Mouse (Mus musculus) cerebellum, postnatal 10 days (tissue): Measurements from ENCODE around the gene Cux2.

Source experiments
- DNase-seq, 2 experiments: peaks; one replicate each; pipeline ENCODE4 v3.0.0; 2021; ENCODE audit warnings: mixed read lengths in 2 of 2

Cux2 gene

DNA sequence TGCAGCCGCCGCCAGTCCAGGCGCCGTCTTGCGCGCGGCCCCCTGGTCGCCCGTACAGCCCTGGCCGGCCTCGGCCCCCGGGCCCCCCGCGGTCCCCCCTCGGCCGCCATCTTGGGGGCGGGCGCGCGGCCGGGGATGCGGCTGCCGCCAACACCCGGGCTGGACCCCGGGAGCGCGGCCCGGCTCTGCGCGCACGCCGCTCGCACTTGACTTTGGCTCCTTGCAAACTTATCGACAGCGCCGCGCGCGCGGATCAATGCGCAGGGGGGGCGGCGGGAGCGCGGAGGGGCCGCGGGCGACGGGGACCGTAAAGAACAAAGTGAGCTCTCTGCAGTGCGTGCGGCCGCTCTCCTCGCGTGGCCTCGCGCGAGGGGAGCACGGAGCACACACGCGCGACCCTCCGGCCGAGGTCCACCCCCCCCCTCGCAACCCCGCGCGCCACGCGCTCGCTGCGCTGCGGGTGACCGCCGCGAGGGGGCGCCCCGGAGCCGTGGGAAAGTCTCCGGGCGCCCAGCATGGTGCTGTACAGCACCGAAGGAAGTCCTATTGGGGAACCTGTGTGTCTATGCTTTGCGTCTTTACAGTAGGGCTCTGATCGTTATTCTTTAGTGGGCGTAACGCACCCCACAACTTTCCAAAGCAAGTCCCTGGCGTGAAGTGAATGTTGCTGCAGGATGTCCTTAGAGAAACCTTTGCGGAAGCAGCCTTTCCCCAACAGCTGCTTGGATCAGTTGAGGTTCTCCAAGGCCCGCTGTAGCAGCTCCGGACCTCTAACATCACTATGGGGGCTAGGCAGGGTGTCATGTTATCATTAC is at the start of gene Cux2:
Cux2 (minus strand) TSS at position 86 of the 815 bp plus-strand sequence.
- DNase-seq, result peak; percentile 87 to 90

DNA sequence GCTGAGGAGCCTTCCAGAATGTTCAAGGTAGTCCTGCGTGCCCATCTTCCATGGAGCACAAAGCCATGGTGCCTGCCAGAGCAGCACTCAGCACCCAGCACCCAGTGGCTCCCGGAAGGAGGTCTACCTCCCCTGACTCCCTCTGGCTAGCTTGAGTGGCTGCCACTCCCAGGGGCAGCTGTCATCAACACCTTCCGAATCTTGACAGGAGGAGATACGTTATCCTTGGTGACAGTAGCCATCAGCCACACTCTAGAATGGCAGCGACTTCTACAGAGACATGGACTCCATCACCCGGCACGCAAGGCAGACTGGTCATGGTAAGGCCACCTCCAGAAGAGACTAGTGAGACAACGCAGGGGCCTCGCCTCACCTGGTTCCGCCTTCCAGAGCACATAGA is 44.5 kb upstream of the Cux2 start:
- no peak for DNase-seq

DNA sequence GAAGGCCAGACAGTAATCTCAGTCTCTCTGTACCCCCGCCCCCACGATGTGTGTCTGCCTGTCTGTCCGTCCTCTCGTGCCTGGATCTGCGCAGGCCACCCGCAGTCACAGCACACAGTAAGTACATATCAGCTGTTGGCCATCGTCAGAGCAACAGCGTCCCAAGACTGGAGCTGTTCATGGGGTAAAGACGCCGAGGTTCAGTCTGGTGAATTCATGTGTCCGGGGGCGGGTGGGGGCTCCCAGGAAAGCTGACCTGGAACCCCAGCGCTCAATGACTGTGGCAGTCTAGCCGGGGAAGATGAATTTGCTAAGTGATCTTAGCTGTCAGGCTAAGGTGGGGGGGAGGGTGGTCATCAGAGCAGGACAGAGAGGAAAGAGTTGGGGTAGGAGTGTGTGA is 43.8 kb upstream of the Cux2 start:
- DNase-seq, result no peak

DNA sequence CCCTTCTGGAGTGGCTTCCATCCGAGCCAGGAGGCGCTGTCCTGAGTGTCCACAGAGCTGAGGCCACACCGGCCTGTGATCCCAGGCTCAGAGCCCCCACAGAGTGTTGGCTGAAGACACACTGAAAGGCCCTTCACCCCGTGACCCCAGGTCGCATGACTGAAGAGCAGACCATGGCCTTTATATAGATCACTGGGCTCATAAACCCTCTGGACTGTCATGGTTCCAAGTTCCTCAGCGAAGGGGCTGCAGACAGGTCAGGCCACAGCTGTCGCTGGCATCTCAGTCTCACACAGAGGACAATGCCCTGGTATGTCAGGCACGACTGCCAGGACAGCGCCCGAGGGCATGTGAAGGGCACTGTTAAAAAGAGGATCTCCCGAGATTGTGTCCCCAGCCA is 42.9 kb upstream of the Cux2 start:
- no peak for DNase-seq

DNA sequence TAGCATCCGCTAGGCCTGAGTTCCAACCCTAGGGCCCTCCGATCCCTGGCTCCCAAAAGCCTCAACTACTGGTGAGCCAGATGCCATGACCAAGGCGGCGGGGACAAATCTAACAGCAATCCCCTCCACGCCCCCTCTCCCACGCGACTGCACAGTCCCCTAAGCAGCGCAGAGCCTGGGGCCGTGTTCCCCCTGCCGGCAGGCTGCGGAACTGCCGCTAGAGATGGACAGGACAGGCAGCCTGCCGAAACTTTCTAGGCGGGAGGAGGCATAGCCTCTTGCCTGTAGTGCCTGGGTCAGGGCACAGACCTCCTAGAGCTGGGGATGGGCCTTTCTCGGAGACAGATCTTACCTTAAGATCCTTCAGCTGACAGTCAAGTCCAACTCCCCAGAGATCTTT is 41.2 kb upstream of the Cux2 start:
- DNase-seq, result peak; percentile 82 to 83

DNA sequence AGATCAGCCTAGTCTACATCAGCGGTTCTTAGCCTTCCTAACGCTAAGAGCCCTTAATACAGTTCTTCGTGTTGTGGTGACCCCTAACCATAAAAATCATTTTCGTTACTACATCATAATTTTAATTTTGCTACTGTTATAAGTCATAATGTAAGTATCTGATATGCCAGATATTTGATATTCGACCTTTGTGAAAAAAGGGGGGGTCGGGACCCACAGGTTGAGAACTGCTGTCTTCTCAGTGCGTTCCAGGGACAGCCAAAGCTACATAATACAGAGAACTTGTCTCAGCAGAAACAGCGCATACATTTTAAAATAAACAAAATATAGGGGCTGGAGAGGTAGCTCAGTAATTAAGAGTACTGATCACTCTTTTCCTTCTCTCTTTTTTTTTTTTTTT is 39.8 kb upstream of the Cux2 start:
- DNase-seq, result no peak

DNA sequence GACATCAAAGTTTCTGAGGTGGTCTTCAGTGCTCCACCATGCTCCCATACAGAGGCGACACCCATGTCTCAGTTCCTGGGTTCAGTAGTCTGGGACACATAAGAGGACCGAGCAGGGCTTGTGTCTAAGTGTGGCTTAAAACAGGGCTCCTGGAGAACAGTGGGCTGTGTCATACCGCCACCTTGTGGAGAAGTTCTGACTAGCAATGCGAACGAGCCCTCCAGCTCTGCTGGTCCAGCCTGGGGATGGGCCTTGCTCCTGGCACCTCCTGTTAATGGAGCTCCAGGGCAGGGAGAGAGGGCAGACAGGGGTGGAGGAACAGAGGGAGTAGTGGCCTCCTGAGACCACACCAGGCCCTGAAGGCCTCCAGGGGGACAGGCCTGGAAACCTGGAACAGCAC is 39.0 kb upstream of the Cux2 start:
- DNase-seq, result peak; percentile 94 to 95

DNA sequence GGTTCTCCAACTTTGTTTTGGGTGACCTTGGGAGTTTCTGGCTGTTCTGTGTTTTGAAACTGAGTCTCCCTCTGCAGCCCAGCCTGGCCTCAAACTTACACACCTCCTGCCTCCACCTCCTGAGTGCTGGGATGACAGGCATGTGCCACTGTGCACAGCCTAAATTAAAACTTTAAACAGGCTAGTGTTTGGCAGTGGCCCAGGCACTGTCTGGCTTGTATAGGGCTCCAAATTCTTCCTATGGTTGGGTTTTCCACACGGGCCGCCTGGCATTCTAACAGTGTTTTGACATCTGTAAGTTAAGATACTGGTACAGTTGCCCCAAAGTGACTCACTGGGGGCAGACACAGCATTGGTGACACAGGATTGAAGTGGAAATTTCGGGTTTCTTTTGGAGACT is 36.2 kb upstream of the Cux2 start:
- no peak for DNase-seq

DNA sequence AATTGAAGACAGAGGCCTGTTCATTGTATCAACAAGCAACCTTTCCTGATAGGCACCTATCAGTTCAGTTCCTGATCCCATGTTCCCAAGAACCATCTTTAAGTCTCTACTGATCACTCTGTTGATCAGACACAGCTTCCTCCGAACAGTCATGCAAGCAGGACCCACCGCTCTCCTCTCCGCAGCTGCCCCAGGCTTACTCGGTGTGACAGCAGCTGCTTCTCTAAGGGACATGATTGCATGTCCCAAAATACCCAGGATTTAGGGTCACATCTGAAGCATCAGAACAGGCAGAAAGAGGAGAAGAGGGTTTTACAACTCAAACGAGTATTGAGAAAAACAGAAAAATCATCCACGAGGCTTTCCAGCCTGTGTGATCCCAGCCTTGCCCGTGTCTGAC is 35.4 kb upstream of the Cux2 start:
- DNase-seq, result no peak

DNA sequence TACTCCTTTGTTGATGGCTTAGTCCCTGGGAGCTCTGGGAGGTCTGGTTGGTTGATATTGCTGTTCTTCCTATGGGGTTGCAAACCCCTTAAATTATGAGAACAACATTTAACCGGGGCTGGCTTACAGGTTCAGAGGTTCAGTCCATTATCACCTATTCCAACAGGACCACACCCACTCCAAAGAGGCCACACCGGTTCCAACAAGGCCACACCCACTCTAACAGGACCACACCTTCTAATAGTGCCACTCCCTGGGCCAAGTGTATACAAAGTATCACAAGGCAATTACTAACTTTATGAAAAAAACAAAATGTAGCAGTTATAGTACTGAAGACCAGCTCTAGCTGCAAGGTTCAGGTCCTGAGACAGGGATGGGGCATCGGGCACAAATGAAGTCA is 34.6 kb upstream of the Cux2 start:
- no peak for DNase-seq

DNA sequence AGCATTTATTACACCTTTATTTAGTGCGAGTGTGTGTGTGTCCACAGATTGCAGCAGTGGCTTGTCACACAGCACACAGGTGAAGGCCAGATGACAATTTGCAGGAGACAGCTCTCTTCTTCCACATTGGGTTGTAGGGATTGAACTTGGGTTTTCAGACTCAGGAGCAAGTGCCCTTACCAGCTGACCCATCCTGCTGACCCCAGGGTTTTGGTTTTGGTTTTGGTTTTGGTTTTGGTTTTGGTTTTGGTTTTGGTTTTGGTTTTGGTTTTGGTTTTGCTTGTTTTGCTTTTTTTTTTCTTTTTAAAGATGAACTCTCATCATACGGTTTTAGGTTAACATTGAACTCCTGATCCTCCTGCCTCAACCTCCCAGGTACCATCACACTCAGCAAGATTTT is 33.4 kb upstream of the Cux2 start:
- no peak for DNase-seq

DNA sequence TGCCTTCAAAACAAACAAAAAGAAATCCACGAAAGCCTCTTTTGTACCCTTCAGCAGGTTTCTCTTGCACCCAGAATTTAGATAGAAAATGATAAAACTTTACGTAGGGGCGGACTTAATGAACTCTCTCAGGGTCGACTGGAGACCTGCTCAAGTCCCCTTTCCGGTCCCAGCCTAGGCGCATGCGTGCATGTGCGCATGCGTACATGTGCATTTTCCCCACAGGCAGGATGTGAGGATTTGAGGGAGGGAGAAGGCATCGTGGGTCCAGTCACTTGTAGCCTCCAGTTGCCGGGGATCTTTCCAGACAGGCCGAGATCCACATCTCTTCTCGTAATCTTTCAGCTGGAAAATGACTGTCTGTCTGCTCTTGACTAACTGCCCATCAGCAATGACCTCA is 31.6 kb upstream of the Cux2 start:
- no peak for DNase-seq

DNA sequence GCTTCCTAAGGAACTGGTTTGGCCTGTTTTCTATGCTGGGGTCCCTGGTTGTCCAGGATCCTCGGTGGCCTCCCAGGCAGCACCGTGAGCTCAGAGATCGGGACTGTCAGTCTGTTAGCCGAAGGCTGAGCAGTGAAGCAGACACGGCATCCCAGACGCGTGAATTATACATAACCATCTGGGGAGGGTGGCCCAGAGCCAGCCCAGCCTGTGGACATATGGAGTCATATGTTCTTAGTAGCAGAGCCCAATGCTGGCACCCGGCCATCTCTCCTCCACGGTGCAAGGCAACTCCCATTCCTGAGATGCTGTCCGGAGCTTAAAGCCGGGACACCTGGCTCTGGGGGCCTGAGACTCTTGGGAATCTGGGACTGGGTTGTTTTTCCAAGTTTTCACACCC is 31.0 kb upstream of the Cux2 start:
- peak; percentile 97 to 98 for DNase-seq

DNA sequence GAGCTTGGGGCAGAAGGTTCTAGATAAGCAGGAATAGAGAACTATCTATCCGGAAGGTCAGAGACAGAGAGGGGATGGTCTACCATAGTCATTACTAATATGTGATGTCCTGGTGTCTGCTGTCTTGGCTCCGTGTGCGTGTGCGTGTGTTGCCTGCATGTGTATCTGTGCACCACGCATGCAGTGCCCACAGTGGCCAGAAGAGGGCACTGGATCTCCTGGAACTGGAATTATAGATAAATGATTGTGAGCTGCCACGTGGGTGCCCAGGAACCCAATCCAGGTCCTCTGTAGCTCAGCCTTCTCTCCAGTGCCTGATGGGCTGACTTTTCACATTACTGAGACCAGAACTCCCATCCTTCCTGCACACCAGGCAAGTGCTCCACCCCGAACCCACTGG is 29.9 kb upstream of the Cux2 start:
- peak; percentile 56 to 66 for DNase-seq

DNA sequence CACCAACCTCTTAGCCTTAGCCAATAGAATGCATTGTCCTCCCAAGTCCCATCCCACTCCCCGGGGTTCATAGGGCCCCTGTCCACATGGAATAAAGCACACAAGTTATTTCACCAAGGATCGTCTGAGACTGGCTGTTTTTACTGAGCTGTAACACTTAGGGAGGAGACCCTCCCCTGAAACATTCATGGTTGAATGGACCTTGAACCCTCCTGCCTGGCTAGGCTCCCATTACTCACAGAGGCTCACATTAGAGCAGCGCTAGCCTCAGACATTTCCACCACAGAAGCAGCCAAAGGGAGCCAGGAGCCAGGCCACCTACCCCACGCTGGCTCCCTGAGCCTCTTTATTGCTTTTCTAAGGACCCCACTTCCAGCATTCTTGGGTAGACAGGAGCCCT is 27.3 kb upstream of the Cux2 start:
- no peak for DNase-seq

DNA sequence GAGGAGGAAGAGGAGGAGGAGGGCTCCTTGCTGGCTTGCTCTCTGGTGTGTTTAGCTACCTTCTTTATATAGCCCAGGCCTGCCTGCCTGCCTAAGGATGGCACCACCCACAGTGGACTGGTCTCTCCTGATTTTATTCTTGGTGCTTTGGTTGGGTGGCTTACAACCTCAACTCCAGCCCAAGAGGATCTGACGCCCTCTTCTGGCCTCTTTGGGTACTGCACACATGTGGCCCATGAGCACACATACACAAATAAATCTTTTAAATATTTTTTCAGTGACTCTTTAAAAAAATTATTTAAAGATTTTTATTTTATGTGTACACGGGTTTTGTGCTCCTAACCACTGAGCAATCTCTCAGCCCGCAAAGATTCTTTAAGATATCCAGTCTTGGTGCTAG is 25.8 kb upstream of the Cux2 start:
- peak in 1 of 2 experiments; percentile 35 for DNase-seq

DNA sequence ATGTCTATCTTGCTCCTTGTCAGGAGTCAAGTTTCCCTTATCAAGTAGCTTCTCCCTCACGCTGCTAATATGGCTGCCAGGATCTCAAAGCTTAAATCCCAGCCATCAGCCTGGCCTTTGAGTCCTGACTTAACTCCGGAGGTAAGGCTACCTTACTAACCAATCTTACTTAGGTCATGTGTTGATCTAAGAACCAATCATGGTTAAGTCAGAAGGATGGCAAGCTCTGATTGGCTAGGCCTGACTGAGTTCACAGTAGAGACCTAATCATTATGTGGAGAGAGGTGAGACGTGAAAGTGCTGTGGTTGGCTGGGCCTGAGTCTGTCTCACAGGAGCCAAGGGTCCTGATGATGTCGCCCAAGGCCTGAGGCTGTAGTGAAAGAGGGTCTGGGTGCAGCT is 22.1 kb upstream of the Cux2 start:
- no peak for DNase-seq

DNA sequence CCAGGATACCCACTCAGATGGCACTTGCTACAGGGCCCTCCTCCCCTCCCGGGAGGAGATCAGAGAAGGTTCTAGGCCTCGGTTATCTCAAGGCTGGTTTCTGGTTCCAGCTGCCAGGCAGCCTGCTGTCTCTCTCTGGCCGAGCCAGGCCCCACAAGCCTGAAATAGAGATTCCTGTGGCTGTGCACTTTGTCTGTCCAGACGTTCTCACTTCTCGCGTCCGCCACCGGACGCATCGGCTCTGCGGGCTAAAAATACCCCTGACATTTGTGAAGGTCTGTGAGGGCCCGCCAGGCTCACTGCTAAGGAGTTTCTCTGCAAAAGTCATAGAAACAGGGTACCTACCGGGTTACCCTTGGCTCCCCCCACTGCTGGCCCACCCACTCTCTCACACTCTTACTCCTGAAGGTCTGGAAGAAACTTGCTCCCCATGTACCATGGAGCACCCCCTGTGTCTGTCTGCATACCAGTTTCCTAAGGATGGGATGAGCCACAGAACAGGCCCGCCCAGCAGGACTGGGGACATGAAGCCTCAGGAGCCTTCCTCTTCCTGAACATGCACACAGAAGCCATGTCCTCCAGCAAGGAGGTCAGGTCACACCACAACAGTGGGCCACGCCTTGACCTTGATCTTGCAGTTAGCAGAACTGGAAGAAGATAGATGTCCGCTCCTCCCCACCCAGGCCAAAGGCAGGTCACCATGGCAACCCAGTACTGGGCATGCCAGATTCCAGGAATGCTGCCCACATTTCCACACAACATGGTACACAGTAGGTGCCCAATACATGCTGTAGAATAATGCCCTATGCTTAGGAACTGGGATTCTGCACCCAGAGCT is 21.3 kb upstream of the Cux2 start:
- DNase-seq, result no peak

DNA sequence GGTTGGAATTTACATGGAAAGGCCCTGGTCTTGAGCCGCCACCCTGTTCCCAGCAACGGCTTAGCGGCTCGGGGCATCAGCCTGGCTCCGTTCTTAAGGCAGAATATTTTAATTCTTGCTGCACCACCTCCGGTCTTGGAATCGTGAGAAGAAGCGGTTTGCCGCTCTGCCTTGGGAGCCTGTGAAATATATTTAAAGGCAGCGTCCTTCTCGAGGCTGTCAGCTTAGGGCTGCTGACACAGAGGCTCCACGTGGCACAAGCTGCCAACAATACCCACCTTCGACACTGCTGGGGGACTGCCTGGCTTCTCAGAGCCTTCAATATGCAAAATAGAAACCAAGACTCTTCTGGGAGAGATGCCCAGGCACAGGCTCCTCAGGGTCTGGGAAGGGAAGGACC is 18.7 kb upstream of the Cux2 start:
- DNase-seq, result no peak

DNA sequence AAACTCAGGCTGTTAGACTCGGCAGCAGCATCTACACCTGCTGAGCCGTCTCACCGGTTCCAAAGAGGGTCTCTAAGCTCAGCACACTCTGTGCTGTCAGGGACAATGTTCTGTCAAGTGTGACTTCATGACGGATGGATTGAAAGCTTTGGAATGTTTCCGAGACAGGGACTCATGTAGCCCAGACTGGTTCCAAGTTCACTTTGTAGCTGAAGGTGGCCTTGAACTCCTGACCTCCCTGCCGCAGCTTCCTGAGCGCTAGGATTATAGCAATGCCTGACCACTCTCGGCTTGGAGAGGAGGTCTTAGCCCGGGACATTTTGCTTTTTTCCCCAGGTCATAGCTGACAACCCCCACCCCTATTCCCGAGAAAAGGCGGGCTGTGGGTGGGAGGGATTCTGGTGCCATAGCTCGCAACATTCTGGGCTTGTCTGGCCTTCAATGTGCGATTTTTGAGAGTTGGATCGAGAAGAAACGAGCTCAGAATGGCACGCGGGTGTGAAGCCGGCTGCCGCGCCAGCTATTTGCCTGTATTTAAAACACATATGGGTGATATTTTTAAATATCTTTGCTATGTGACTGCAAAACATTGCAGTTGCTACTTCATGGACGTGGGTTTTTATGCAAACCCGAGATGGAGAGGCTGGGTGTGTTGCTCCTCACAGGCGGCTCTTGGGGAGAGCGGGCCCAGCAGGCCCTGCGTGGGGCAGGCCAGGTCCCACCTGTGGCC is 13.5 kb upstream of the Cux2 start:
- DNase-seq, result no peak

DNA sequence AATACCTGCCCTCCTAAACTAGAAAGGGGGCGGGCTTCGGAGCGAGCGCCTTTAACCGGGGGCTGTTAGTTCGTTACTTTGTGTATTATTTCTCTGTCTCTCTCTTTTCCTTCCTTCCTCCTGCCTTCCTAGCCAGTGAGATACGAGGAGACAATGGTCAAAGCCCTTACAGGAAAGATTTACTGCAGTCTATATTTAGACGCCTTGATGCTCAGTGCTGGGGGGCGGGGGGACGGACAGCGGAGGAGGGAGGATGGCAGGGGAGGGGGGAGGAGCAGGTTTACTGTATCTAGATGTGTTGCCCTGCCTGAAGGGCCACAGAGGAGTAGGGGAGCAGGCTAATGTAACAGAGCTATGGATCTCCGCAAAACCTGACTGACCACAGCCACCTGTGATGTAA is 12.6 kb upstream of the Cux2 start:
- DNase-seq, result no peak

DNA sequence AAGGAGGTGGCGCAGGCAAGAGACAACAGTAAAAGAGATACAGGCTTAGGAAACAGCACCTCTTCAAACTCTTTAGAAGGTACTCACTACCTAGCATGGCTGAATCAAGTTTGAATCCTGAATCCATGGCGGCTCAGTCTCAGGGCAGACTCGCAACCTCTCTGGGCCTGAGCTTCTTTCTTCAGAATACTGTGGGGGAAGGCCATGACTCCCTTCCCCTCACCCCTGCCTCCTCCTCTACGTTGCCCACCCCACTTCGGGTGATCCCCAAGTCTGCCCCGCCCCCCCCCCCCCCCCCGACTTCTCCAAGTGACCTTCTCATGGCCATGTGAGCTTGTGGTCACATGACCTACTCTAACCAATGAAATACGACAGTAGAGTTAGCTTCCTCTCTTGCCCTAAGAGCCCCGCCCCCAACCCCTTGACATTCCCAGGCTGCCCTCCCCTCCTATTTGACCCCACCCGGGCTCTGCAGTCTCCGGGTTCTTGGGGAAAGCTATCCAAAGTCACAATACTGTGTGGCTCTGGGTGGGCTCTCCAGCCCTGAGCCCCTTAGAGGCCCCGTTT is 10.9 kb upstream of the Cux2 start:
- DNase-seq, result no peak
